Mouse (Mus musculus) frontal cortex, postnatal 10 days (tissue): ENCODE measurements around the gene Tsen34.
"Not testable (repeated sequence)": the region's sequence is repeated elsewhere in the genome, so short reads cannot be mapped to it uniquely, and the experiment has no call there.

Experiments used
- DNase-seq, 2 experiments: peaks; one replicate each; pipeline ENCODE4 v3.0.0; 2022; ENCODE audit warnings: low spot score in 2 of 2, mixed read lengths in 1 of 2

The Tsen34 gene

GRCm38 (mm10) chr7:3720268-3720667 lies 27.6 kb downstream of the Tsen34 start, which contains the start of gene Pirb:
TSS of gene Pirb (minus strand) at chr7:3720391.
- not testable (repeated sequence) for DNase-seq

- DNase-seq, result not testable (repeated sequence)
These were observed 32.8 kb downstream of the Tsen34 start for GRCm38 (mm10) chr7:3725459-3725858.

GRCm38 (mm10) chr7:3732675-3733074 lies 40.0 kb downstream of the Tsen34 start:
- not testable (repeated sequence) for DNase-seq
